Mouse (Mus musculus): ENCODE measurements around the gene Pabpc4. TPM values are rescaled to one million over a fixed set of nuclear protein-coding genes. Genes with fewer than 3 reads are reported as not detected.
A peak's percentile ranks its signal among the peaks of the same experiment; 100 is the strongest.
"Not testable (repeated sequence)": the region's sequence is repeated elsewhere in the genome, so short reads cannot be mapped to it uniquely, and the experiment has no call there.

Pabpc4 gene
- polyA plus RNA-seq, 1 experiment from 2014 or later = 41.4 TPM

DNA sequence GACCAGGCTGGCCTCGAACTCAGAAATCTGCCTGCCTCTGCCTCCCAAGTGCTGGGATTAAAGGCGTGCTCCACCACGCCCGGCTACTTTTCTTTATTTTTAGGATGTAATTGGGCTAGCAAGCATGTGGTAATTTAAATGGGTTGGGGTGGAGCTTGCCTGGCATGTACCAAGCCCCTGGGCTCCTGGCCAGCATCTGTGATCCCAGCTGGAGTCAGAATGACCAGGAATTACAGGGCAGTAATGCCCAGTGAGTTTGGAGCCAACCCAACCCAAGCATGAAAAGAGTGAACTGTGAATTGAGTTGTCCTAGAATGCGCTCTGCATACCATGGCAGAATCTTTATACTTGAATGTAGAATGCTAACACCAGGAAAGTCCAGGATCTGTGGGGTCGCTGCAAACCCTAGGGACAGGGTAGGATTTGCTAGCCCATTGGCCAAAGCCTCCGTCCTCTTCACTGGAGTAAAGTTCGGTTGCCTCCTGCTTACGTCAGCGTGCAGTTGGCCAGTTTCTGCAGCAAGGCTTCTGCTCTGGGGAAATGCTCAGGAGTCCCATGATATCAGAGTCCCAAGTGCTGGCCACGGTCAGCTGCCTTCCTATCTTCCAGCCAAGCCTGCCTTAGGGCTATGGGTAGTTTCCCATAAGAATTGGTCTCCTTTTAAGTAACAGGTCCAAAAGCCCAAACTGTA, 37.0 kb downstream of the Pabpc4 start:
- H3K4me1 ChIP-seq (ENCODE audit: control insufficient read depth, insufficient read depth, low read length) = no peaks in the 10 kb centered on the region
- H3K4me2 ChIP-seq (ENCODE audit: low read depth) = no peak overlapping the region
- H3K4me3 ChIP-seq (ENCODE audit: low read depth, low read length) = no peak overlapping the region
- no peaks in the 10 kb centered on the region for H3K9me3 ChIP-seq (ENCODE audit: control insufficient read depth, low read length)
- peaks cover 46% of the 10 kb centered on the region for H3K36me3 ChIP-seq (ENCODE audit: control insufficient read depth, insufficient read depth, low read length)
- DNase-seq (ENCODE audit: low spot score) (no peak), ATAC-seq (ENCODE audit: insufficient read depth, low FRiP score, low TSS enrichment) (no peak)
- WGBS = 95% methylated on average over 11 of the region's 11 CpGs
- no peak overlapping the region for H3K27ac ChIP-seq (ENCODE audit: low read depth, low read length)
- no peaks in the 10 kb centered on the region for H3K27me3 ChIP-seq (ENCODE audit: control insufficient read depth, insufficient read depth, low read length)
- no peak overlapping the region for H3K9ac ChIP-seq (ENCODE audit: low read length)

GRCm38 (mm10) chr4:123305789-123306188, 43.6 kb downstream of the Pabpc4 start:
- 46% methylated on average over 3 of the region's 3 CpGs for WGBS
- ATAC-seq (ENCODE audit: insufficient read depth, low FRiP score, low TSS enrichment) = no peak

GRCm38 (mm10) chr4:123306999-123307398, 44.8 kb downstream of the Pabpc4 start:
- Histone ChIP-seq H3K4me3 (ENCODE audit: low read depth, low read length) (no peak overlapping the region), H3K9me3 (ENCODE audit: control insufficient read depth, low read length) (no peaks in the 10 kb centered on the region), H3K36me3 (ENCODE audit: control insufficient read depth, insufficient read depth, low read length) (peaks cover 7% of the 10 kb centered on the region), H3K9ac (ENCODE audit: low read length) (no peak overlapping the region), H3K27ac (ENCODE audit: low read depth, low read length) (no peak overlapping the region), H3K4me2 (ENCODE audit: low read depth) (no peak overlapping the region), H3K4me1 (ENCODE audit: control insufficient read depth, insufficient read depth, low read length) (no peaks in the 10 kb centered on the region), H3K27me3 (ENCODE audit: control insufficient read depth, insufficient read depth, low read length) (no peaks in the 10 kb centered on the region)
- no peak for ATAC-seq (ENCODE audit: insufficient read depth, low FRiP score, low TSS enrichment)
- WGBS = 90% methylated on average over 10 of the region's 10 CpGs
- no peak for DNase-seq (ENCODE audit: low spot score)

More at GRCm38 (mm10) chr4:123305789-123306188, 43.6 kb downstream of the Pabpc4 start:
- Histone ChIP-seq H3K4me1 (ENCODE audit: control insufficient read depth, insufficient read depth, low read length) (no peaks in the 10 kb centered on the region), H3K27ac (ENCODE audit: low read depth, low read length) (no peak overlapping the region), H3K4me2 (ENCODE audit: low read depth) (no peak overlapping the region), H3K9ac (ENCODE audit: low read length) (no peak overlapping the region), H3K9me3 (ENCODE audit: control insufficient read depth, low read length) (no peaks in the 10 kb centered on the region), H3K36me3 (ENCODE audit: control insufficient read depth, insufficient read depth, low read length) (peaks cover 7% of the 10 kb centered on the region), H3K4me3 (ENCODE audit: low read depth, low read length) (no peak overlapping the region), H3K27me3 (ENCODE audit: control insufficient read depth, insufficient read depth, low read length) (no peaks in the 10 kb centered on the region)
- peak; percentile 43 for DNase-seq (ENCODE audit: low spot score)

GRCm38 (mm10) chr4:123308292-123308691, 46.1 kb downstream of the Pabpc4 start:
- no peak overlapping the region for H3K9ac ChIP-seq (ENCODE audit: low read length)
- no peaks in the 10 kb centered on the region for H3K27me3 ChIP-seq (ENCODE audit: control insufficient read depth, insufficient read depth, low read length)
- no peak for DNase-seq (ENCODE audit: low spot score)
- no peaks in the 10 kb centered on the region for H3K9me3 ChIP-seq (ENCODE audit: control insufficient read depth, low read length)
- no peak overlapping the region for H3K4me2 ChIP-seq (ENCODE audit: low read depth)
- no peak overlapping the region for H3K4me3 ChIP-seq (ENCODE audit: low read depth, low read length)
- 57% methylated on average over 3 of the region's 3 CpGs for WGBS
- H3K36me3 ChIP-seq (ENCODE audit: control insufficient read depth, insufficient read depth, low read length) = peaks cover 2% of the 10 kb centered on the region; the same call in 1 of the 2 replicates
- no peak for ATAC-seq (ENCODE audit: insufficient read depth, low FRiP score, low TSS enrichment)
- no peak overlapping the region for H3K27ac ChIP-seq (ENCODE audit: low read depth, low read length)
- H3K4me1 ChIP-seq (ENCODE audit: control insufficient read depth, insufficient read depth, low read length) = no peaks in the 10 kb centered on the region

DNA sequence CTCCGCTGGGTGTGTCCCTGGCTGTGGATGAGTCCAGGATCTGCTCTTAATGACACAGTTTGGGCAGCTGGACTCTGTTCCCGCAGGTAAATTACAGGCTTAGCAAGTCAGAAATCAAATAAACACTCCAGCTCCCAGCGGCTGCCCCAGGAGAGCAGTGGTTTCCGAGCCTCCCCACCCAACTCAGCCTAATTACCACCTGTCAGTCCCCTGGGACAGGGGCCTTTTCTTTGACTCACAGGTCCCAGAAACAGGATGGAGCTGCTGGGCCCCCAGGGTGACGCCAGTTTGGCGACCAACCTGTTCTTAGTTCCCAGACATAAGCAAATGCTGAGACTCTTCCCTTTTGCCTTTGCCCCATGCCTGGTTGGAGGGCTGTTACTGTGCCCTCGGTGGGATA, 49.7 kb downstream of the Pabpc4 start:
- DNase-seq (ENCODE audit: low spot score) (no peak), ATAC-seq (ENCODE audit: insufficient read depth, low FRiP score, low TSS enrichment) (no peak)
- Histone ChIP-seq H3K27me3 (ENCODE audit: control insufficient read depth, insufficient read depth, low read length) (no peaks in the 10 kb centered on the region), H3K9me3 (ENCODE audit: control insufficient read depth, low read length) (no peaks in the 10 kb centered on the region), H3K36me3 (ENCODE audit: control insufficient read depth, insufficient read depth, low read length) (no peaks in the 10 kb centered on the region), H3K4me3 (ENCODE audit: low read depth, low read length) (no peak overlapping the region), H3K9ac (ENCODE audit: low read length) (no peak overlapping the region), H3K4me1 (ENCODE audit: control insufficient read depth, insufficient read depth, low read length) (no peaks in the 10 kb centered on the region), H3K27ac (ENCODE audit: low read depth, low read length) (no peak overlapping the region), H3K4me2 (ENCODE audit: low read depth) (no peak overlapping the region)
- WGBS = 84% methylated on average over 7 of the region's 7 CpGs

GRCm38 (mm10) chr4:123313010-123313409, 50.9 kb downstream of the Pabpc4 start:
- no peaks in the 10 kb centered on the region for H3K36me3 ChIP-seq (ENCODE audit: control insufficient read depth, insufficient read depth, low read length)
- no peak overlapping the region for H3K4me2 ChIP-seq (ENCODE audit: low read depth)
- H3K27ac ChIP-seq (ENCODE audit: low read depth, low read length) = no peak overlapping the region
- no peak overlapping the region for H3K9ac ChIP-seq (ENCODE audit: low read length)
- no peak for ATAC-seq (ENCODE audit: insufficient read depth, low FRiP score, low TSS enrichment)
- no peaks in the 10 kb centered on the region for H3K9me3 ChIP-seq (ENCODE audit: control insufficient read depth, low read length)
- no peak for DNase-seq (ENCODE audit: low spot score)
- H3K27me3 ChIP-seq (ENCODE audit: control insufficient read depth, insufficient read depth, low read length) = no peaks in the 10 kb centered on the region
- 79% methylated on average over 6 of the region's 6 CpGs for WGBS
- no peak overlapping the region for H3K4me3 ChIP-seq (ENCODE audit: low read depth, low read length)
- H3K4me1 ChIP-seq (ENCODE audit: control insufficient read depth, insufficient read depth, low read length) = no peaks in the 10 kb centered on the region

DNA sequence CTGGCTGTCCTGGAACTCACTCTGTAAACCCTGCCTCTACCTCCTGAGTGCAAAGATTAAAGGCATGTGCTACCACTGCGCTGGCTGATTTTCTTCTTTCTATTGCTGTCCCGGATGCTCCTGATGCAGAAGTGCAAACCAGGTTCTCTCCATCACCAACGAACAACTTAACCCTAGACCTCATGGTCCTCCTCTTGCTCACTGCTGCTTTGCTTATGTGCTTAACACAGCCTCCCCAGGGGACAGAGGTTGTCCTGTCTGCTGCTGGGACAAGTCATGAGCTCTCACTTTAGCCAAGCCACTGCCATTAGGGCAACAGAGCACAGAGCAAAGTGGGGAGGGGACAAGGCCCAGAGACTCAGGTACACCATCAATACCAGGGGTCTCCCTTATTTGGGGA, 52.3 kb downstream of the Pabpc4 start:
- H3K4me1 ChIP-seq (ENCODE audit: control insufficient read depth, insufficient read depth, low read length) = no peaks in the 10 kb centered on the region
- H3K4me3 ChIP-seq (ENCODE audit: low read depth, low read length) = no peak overlapping the region
- H3K36me3 ChIP-seq (ENCODE audit: control insufficient read depth, insufficient read depth, low read length) = no peaks in the 10 kb centered on the region
- H3K27me3 ChIP-seq (ENCODE audit: control insufficient read depth, insufficient read depth, low read length) = no peaks in the 10 kb centered on the region
- DNase-seq (ENCODE audit: low spot score) (no peak), ATAC-seq (ENCODE audit: insufficient read depth, low FRiP score, low TSS enrichment) (no peak)
- no peaks in the 10 kb centered on the region for H3K9me3 ChIP-seq (ENCODE audit: control insufficient read depth, low read length)
- H3K4me2 ChIP-seq (ENCODE audit: low read depth) = no peak overlapping the region
- no peak overlapping the region for H3K9ac ChIP-seq (ENCODE audit: low read length)
- WGBS = 92% methylated on average over 3 of the region's 3 CpGs
- H3K27ac ChIP-seq (ENCODE audit: low read depth, low read length) = no peak overlapping the region

DNA sequence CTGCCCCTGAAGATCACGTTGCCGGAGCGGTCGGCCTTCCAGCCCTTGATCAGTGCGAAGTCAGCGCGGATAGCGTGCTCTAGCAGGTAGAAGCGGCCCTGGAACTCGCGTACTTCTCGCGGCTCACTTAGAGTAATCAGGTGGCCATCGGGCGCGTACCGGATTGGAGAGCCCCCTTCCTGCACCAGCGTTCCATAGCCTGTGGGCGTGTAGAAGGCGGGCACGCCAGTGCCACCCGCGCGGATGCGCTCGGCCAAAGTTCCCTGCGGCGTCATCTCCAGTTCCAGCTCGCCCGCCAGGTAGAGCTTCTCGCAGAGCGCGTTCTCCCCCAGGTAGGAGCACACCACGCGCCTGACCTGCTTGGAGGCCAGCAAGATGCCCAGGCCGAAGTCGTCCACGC, 60.8 kb downstream of the Pabpc4 start:
- H3K36me3 ChIP-seq (ENCODE audit: control insufficient read depth, insufficient read depth, low read length); DNase-seq (ENCODE audit: low spot score); H3K4me1 ChIP-seq (ENCODE audit: control insufficient read depth, insufficient read depth, low read length); H3K9me3 ChIP-seq (ENCODE audit: control insufficient read depth, low read length); H3K9ac ChIP-seq (ENCODE audit: low read length); ATAC-seq (ENCODE audit: insufficient read depth, low FRiP score, low TSS enrichment); H3K27me3 ChIP-seq (ENCODE audit: control insufficient read depth, insufficient read depth, low read length); H3K27ac ChIP-seq (ENCODE audit: low read depth, low read length); H3K4me3 ChIP-seq (ENCODE audit: low read depth, low read length): not testable (repeated sequence)
- 14% methylated on average over 15 of the region's 38 CpGs for WGBS
- peak overlapping the region; percentile 33 for H3K4me2 ChIP-seq (ENCODE audit: low read depth)

- H3K9me3 ChIP-seq (ENCODE audit: control insufficient read depth, low read length) = no peaks in the 10 kb centered on the region
- no peaks in the 10 kb centered on the region for H3K36me3 ChIP-seq (ENCODE audit: control insufficient read depth, insufficient read depth, low read length)
- ATAC-seq (ENCODE audit: insufficient read depth, low FRiP score, low TSS enrichment) (no peak), DNase-seq (ENCODE audit: low spot score) (peak; percentile 21)
- no peak within 1 kb of the TSS for H3K27ac ChIP-seq (ENCODE audit: low read depth, low read length)
- peak within 1 kb of the TSS; percentile 33 for H3K4me2 ChIP-seq (ENCODE audit: low read depth)
- H3K27me3 ChIP-seq (ENCODE audit: control insufficient read depth, insufficient read depth, low read length) = peaks cover 7% of the 10 kb centered on the region
- no peaks in the 10 kb centered on the region for H3K4me1 ChIP-seq (ENCODE audit: control insufficient read depth, insufficient read depth, low read length)
- H3K9ac ChIP-seq (ENCODE audit: low read length) = no peak within 1 kb of the TSS
- peak within 1 kb of the TSS; percentile 8; the same call in 1 of the 2 replicates for H3K4me3 ChIP-seq (ENCODE audit: low read depth, low read length)
- WGBS = 15% methylated on average over 13 of the region's 13 CpGs
Measured at GRCm38 (mm10) chr4:123323534-123323933, 61.4 kb downstream of the Pabpc4 start, which contains the start of gene Oxct2a. Gene Oxct2a (minus strand): TSS chr4:123323634.

Measured in neural tube, embryonic 11.5 days (tissue).